Mouse (Mus musculus): Measurements from ENCODE around the gene Ppt2.

DNA sequence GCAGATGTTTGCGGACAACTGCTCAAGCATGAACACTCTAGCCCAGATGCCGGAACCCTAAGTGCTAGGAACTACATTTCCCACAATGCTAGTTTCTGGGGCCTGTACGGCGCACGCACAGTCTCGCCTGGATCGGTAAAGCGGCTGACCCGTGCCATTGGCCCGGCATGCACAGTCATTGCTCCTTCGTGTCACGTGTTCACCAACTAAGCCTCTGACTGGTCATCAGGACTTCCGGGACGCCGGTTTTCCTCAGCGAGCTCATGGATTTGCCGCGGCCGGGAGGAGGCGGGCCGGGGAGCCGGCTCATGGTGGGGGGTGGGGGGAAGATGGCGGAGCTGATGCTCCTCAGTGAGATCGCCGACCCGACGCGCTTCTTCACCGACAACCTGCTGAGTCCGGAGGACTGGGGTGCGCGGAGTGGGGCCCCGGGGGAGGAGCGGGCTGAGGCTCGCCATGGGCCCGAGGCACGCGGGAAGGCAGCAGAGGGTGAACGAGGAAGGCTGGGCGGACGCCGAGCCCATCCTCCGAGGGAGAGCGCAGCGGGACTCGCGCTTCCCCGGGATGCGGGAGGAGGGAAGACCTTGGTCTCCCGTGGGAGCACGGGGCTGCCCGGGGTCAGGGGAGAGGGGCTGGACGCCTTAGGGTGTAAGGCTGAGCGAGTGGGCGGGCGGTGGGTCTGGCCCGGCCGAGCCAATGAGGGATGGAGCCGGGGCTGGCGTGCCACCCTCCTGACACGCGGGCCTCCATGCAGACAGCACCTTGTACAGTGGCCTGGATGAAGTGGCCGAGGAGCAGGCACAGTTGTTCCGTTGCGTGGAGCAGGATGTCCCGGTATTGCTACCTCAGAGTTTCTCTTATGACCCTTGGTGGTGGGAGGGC, 18.8 kb upstream of the Ppt2 start, which contains the start of gene Atf6b:
- no peak for TF ChIP-seq CTCF (IDR thresholded peaks at IDR 0.05; ENCODE audit: low read depth, low read length)
- no peak for TF ChIP-seq GATA1 (IDR thresholded peaks at IDR 0.05; ENCODE audit: borderline replicate concordance, low read length)
- no peak for TF ChIP-seq TAL1 (conservative IDR thresholded peaks at IDR 0.05; ENCODE audit: low read depth, low read length)
- TF ChIP-seq POLR2AphosphoS5 (IDR thresholded peaks at IDR 0.05; ENCODE audit: insufficient replicate concordance, low read depth, low read length), result no peak
- TF ChIP-seq GATA2 (IDR thresholded peaks at IDR 0.05; ENCODE audit: borderline replicate concordance, low read depth, low read length), result no peak
